Mouse (Mus musculus): ENCODE results near the gene Spag17.

The Spag17 gene

DNA sequence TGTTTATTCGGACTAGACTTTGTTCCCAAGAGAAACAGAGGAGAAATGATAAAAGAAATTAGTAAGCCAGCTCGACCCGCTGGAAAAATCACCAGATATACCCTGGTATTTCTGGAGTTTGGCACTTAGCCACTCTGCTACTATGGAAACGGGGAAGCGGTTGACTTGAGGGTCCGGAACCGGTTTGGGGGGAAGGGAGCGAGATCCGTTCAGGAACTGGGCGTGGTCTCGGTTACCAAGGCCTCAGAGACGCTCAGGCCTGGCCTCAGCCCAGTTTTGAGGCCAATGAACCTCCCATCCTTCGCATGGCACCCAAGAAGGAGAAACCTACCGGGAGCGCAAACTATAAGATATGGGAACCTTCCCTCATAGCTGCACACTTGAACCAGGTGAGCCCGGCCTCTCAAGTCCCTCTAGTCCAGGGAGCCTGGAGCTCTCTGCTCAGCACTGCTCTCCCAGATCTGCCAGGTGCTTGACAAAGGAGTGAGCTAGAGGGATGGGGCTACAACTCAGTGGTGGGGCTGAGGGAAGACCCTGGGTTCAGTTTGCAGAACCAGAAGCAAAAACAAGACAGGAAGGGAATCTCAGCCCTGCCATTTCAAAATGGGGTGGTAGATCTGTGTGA lies at the start of gene Spag17:
Gene Spag17 (plus strand): TSS at position 220 of the 625 bp plus-strand sequence.
- TF ChIP-seq GATA4 (IDR thresholded peaks at IDR 0.05; ENCODE audit: insufficient replicate concordance, low read length): no peak

DNA sequence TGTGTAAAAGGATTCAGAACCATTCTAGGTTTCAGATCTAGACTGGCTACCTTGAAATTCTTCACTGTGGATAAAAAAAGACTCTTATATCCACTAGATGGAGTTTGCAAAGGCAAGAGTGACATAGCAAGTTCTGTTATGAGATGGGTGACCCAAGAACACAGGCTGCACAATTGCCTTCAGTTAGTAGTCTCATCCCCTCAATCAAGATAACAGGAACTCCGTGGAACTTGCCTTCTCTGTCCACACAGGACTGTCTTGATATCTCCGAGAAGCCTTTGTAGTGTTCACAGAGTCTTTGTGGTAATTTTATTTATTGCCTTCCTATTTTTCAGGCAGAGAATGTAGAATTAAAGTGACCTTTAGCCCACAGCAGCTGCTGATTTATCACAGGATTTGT lies 42.9 kb upstream of the Spag17 start:
- no peak for TF ChIP-seq GATA4 (IDR thresholded peaks at IDR 0.05; ENCODE audit: insufficient replicate concordance, low read length)

DNA sequence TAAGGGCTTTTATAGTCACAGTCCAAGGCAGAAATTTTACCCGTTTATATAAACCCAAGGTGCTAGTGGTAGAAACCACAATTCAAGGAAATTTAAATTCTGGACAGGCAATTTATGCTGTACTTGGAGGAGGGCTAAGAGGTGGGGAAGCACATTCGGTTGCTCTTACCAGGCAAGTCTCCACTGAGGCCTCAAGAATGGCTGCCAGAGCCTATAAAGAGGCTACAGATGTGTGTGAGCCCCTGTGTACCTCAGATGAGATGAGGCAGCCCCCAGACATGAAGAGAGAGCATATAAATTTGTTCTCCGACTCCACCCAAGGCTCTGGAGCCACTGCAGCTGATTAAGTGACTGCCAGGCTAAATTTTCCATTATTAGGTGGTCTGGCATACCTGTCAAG lies 42.4 kb upstream of the Spag17 start:
- no peak for TF ChIP-seq GATA4 (IDR thresholded peaks at IDR 0.05; ENCODE audit: insufficient replicate concordance, low read length)

DNA sequence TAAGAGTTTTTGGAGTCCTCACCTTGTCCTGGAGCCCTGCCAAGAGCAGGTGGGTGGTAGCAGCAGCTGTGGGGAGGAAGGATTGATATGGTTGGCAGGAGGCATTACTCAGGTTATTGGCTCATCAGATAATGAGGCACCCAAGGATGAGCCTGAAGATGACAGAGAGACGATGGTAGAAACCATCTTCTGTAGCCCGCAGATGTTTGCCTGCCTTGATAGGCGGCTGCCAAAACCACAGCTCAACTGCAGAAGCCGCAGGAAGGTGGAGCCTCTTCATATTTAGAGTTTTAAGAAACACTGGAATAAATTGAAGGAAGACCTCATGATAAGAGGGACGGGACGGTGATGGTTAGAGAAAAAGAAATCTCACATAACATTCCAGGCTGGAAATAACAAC lies 42.0 kb upstream of the Spag17 start:
- no peak for TF ChIP-seq GATA4 (IDR thresholded peaks at IDR 0.05; ENCODE audit: insufficient replicate concordance, low read length)

DNA sequence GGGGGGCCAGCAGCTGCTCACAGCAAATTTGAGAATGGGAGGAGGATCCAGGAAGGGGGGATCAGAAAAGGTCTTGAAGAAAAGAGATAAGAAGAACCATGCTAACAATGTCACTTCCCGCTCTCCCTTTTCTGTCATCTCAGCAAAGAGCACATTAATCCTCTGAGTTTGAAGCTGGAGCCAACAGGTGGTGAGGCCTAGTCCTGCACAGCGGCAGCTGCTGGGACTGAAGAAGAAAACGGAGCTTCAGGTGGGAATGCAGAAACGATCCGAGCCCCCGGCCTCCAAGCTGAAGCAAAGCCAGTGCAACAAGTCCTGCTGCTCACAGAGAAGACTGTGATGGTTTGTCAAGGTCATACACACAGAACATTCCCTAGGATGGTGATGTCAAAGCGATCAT lies 34.3 kb upstream of the Spag17 start:
- no peak for TF ChIP-seq GATA4 (IDR thresholded peaks at IDR 0.05; ENCODE audit: insufficient replicate concordance, low read length)

DNA sequence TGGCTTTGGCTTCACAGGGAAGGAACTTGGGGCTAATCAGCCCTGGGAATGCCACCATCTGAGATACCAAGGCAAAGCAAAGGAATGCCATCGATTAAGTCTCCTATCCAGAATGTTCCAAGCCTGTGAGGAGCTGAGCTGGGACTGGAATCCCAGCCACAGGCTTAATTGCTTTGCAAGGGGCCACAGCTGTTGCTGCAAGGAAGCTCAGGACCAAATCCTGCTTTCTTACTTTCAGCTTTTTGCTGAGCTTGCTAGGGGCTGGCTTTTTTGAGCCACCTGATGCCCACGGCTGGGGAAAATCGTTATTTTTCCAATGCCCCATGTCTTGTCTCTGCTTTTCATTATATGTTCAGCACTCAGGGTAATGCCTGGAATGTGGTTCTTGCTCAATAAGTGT lies 30.6 kb upstream of the Spag17 start:
- TF ChIP-seq GATA4 (IDR thresholded peaks at IDR 0.05; ENCODE audit: insufficient replicate concordance, low read length): no peak

DNA sequence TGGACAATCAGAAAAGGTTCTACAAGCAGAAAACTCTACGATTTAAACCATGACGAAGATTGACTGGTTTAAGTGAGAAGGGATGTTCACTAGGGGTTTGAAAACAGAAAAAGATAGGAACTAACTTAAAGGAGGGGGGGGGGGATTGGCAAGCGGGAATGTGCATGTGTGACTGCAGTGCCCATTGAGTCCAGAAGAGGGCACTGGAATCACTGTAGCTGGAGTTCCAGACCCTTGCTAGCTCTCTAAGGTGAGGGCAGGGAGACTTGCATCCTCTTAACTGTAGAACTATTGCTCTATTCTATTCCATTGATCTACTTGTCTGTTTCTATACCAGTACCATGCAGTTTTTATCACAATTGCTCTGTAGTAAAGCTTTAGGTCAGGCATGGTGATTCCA lies 26.3 kb upstream of the Spag17 start:
- no peak for TF ChIP-seq GATA4 (IDR thresholded peaks at IDR 0.05; ENCODE audit: insufficient replicate concordance, low read length)

DNA sequence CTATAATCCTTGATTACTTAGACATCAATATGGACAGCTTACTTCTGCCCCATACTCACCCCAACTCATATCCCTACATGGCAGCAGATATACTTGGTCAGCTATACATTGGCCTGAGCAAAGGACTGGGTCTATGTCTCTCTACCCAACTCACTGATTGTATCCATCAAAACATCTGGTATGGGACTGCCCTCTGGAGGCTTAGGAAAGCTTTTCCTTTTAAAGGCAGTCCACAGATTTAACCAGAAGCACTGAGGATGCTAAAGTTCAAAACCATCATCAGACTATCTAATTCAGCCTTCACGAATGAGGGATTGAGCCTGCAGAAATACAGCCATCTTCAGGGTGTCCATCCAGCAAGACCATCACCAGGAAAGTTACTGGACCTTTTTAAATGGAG lies 20.5 kb upstream of the Spag17 start:
- no peak for TF ChIP-seq GATA4 (IDR thresholded peaks at IDR 0.05; ENCODE audit: insufficient replicate concordance, low read length)

DNA sequence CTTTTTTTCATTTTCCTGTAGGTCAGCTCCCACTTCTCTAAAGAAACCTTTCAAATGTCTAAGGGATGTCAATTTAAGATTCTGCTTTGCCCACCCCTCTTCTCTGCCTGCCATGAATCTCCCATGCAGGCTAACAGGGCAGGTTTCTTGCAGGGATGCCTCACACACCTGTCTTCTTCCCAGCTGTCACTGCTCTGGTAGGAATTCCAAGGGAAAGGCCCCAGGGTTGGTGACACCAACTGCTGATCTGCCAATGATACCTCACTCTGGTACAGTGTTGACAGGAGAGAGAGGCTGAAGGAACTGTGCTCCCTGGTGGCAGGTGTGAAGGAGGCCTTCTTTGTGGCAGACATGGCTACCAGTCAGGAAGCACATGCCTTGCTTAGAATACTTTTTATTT lies 10.1 kb upstream of the Spag17 start:
- no peak for TF ChIP-seq GATA4 (IDR thresholded peaks at IDR 0.05; ENCODE audit: insufficient replicate concordance, low read length)

DNA sequence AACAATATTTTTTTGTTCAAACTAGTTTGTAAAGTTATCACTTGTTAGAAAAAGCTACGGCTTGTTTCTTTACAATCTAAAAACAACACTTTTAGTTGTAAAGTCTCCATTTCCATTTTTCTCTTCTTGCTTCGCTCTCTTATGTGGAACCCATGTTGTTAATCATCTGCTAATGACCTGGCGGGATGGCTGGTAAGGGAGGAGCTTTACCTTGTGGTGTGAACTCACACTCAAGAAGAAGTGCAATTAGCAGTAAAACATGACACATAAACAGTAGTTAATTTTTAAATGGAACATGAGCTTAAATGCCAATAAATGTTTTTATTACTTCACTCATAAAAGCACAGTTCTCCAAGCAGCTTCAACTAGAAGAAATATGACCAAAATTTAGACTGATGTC lies 3.7 kb upstream of the Spag17 start:
- no peak for TF ChIP-seq GATA4 (IDR thresholded peaks at IDR 0.05; ENCODE audit: insufficient replicate concordance, low read length)

DNA sequence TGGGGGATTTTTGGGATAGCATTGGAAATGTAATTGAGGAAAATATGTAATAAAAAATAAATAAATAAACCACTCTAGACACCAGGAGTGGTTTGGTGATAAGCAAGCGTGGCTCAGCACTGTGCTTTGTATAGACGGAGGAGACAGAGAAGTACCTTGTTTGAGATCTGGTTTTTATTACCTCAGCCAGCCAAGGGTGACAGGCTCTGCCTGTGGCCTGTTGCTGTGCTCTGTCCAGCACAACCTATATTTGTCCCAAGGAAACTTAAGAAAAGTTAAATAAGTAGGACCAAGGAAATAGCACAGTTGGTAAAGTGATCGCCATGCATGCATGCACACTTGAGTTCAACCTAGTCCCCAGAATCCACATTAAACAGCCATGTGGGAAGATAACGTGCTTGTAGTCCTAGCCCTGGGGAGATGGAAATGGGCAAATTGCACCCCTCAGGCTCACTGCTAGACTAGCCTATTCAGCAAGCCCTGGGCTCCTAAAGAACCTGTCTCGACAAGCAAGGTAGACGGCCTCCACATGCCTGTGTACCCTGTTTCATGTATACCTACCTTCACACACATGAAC lies 1.1 kb upstream of the Spag17 start:
- no peak for TF ChIP-seq GATA4 (IDR thresholded peaks at IDR 0.05; ENCODE audit: insufficient replicate concordance, low read length)

DNA sequence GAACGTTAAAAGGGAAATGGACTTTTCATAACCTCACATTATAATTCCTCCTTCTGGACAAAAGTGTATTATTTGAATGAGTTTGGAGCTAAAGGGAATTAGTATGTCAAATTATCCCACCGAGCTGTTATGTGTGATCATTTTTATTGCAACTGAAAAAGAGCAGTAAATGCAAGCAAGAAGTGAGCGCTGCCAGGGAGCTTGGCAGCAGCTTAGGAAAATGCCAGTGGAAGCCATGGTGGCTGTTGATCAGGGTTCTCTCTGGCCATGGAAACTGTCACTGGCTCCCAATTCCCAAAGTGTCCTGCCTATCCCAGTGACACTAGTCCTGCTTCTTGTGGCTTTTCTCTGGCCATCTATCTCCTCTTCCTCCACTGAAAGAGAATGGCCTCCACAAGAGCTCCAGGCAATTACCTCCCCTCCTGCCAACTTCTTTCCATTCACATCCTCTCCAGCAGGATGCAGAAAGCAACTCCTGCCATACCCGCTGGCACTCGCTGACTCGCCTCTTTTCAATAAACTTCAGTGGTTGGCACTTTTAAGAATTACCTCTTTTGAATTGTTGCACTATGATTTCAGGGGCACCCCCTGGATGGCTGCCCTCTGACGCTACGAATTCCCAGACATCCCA lies 28.7 kb downstream of the Spag17 start:
- TF ChIP-seq GATA4 (IDR thresholded peaks at IDR 0.05; ENCODE audit: insufficient replicate concordance, low read length): no peak

DNA sequence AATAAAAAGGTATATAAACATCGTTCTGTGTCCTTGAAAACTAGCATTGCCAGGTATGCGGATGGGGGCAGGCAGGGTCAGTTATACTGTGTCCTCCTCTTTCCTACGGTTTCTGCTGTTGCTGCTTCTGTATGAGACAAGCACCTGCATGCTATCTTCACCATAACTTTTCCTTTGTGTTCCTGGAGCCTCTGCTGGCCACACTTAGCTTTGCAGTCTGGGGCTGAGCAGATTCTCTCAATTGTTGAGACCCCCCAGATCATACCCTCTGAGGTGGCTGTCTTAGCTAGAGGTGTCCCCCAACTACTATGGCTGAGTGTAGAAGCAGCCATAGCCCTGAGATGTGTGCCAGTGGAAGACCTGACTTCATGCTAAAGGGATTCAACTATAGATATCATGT lies 37.7 kb downstream of the Spag17 start:
- no peak for TF ChIP-seq GATA4 (IDR thresholded peaks at IDR 0.05; ENCODE audit: insufficient replicate concordance, low read length)

DNA sequence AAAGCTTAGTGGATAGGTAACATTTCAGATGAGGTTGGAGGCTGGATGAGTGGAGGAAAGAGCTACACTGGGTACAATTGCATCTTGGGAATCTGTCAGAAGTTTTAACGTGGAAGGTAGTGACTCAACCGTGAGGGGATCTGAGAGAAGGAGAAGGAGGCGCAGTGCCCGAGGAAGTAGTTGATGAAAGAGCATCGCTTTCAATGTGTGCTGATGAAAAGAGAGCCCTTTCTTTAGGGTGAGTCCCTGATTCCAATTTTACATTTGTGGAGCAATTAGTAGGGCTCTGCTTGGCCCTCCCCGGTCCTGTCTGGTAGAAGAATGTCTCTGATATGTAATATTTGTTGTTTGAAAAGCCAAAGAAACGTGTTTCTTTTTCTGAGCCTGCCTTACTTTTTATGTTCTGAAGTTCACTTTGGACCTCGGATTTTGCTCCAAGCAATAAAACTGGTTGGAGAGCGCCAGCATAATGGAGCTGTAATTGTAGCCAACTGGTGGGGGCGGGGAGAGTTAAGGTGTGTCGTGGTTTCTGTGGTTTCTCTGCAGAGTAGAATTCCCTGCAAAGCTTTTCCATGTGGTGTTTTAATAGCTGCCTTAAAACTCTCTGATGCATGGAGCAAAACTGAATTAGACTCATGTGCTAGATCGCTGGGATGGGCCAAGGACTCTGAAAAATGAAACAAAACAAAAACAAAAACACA lies 45.9 kb downstream of the Spag17 start:
- TF ChIP-seq GATA4 (IDR thresholded peaks at IDR 0.05; ENCODE audit: insufficient replicate concordance, low read length): no peak

DNA sequence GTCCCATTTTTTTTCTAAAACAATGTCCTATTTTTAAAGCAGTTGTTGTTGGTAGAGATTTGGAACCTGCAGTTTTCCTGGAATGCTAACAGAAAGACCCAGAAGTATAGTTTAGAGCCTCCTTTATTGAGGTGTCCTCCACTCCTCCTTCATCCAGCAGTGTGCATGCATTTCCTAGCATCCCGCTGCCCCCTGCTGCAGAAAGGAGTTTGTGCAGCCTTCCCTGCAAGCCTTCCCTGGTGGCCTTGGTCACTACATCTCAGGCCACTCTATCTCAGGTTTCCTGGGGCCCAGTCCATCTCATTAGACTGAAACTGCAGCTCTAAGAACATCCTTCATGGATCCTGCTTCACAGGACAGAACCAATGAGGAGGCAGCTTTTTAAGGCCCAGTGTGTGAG lies 51.0 kb downstream of the Spag17 start:
- no peak for TF ChIP-seq GATA4 (IDR thresholded peaks at IDR 0.05; ENCODE audit: insufficient replicate concordance, low read length)

DNA sequence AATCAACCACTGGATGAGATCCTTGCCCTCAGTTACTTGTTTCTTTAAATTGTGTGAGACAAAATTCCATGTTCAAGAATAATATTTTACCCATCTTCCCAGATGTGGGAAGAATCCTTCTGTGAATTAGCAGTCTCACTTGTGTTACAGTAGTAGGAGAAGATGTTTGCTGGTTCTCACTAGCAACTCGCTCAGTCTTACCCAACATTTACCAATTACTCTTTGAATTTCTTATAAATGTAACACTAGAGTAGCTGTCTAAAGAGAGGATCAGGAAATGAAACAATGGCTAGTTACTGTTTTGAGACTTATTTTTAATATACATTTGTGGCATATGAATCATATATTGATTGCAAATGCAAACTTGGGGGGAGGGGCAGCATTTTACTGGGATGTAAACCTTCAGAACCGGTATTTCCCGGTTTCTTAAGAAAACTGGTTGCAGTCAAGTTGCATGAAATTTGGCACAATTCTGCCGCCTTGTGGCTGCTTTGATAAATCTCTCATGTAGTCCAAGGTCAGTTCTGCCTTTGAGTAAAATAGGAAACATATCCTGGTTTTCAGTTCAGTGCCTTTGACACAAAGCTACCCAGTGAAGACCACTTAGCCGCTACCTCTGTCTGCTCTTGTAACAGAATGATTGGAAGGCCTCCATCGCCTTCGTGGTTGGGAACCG lies 53.5 kb downstream of the Spag17 start:
- TF ChIP-seq GATA4 (IDR thresholded peaks at IDR 0.05; ENCODE audit: insufficient replicate concordance, low read length): no peak
